Mouse (Mus musculus) embryonic facial prominence, embryonic 14.5 days (tissue): ENCODE data around the gene Klk15. TPM values are rescaled to one million over a fixed set of nuclear protein-coding genes. Genes with fewer than 3 reads are reported as not detected.
"Not testable (repeated sequence)": the region's sequence is repeated elsewhere in the genome, so short reads cannot be mapped to it uniquely, and the experiment has no call there.

Source experiments
- ATAC-seq: fragments of 200-750 bp; cut with Nextera tagmentation; 2 replicates; pipeline ENCODE4 v1.8.0; 2017; ENCODE audit warnings: low read depth, moderate number of reproducible peaks, moderate TSS enrichment
- DNase-seq: peaks from one replicate; pipeline ENCODE4 v3.0.0-alpha.2; 2015; ENCODE audit warnings: low spot score
- H3K27ac ChIP-seq: fragments of 300-500 bp; sonication (generic); replicated peaks from 2 replicates; pipeline ENCODE4 v1.5.1; 2014; ENCODE audit warnings: low read depth, mild to moderate bottlenecking, low read length, moderate library complexity
- H3K27me3 ChIP-seq: fragments of 300-500 bp; sonication (generic); replicated peaks from 2 replicates; pipeline ENCODE4 v1.6.1; 2014; ENCODE audit warnings: low read length; ENCODE audit not compliant: control insufficient read depth, insufficient read depth
- H3K36me3 ChIP-seq: fragments of 300-500 bp; sonication (generic); 2 replicates; pipeline ENCODE4 v1.6.1; 2014; ENCODE audit warnings: low read length, mixed read lengths; ENCODE audit not compliant: control insufficient read depth, insufficient read depth
- H3K4me1 ChIP-seq: fragments of 300-500 bp; sonication (generic); 2 replicates; pipeline ENCODE4 v1.6.1; 2014; ENCODE audit warnings: antibody characterized with exemption, low read length; ENCODE audit not compliant: control insufficient read depth, insufficient read depth
- H3K4me2 ChIP-seq: fragments of 300-500 bp; sonication (generic); 2 replicates; pipeline ENCODE4 v1.6.1; 2014; ENCODE audit warnings: low read depth, mild to moderate bottlenecking, low read length, moderate library complexity, mixed read lengths
- H3K4me3 ChIP-seq: fragments of 300-500 bp; sonication (generic); 2 replicates; pipeline ENCODE4 v1.5.1; 2014; ENCODE audit warnings: low read depth, mild to moderate bottlenecking, low read length
- H3K9ac ChIP-seq: fragments of 300-500 bp; sonication (generic); 2 replicates; pipeline ENCODE4 v1.6.1; 2014; ENCODE audit warnings: low read depth, mild to moderate bottlenecking, low read length, moderate library complexity, mixed read lengths
- H3K9me3 ChIP-seq: fragments of 300-500 bp; sonication (generic); 2 replicates; pipeline ENCODE4 v1.6.1; 2016; ENCODE audit warnings: low read length; ENCODE audit not compliant: control insufficient read depth
- WGBS: fragments of 180-500 bp; shearing (Covaris S2); extraction: QIAGEN DNeasy Blood & Tissue Kit; methylation state at CpG from one replicate; pipeline ENCODE4 v1.1.7; 2014; 5-methylcytosine and 5-hydroxymethylcytosine counted together
- polyA plus RNA-seq: library from polyadenylated mRNA; unstranded; fragments of >200 nt; fragmentation: Nextera tagmentation; extraction: Ambion mirVana; gene quantifications from 2 replicates; pipeline ENCODE4 v1.2.1, GENCODE M21; 2014

The Klk15 gene
- polyA plus RNA-seq, 1 experiment from 2014 or later = not detected

GRCm38 (mm10) chr7:43950364-43950763 lies 16.8 kb downstream of the Klk15 start, which contains the start of gene Klk1b8:
Gene Klk1b8 (plus strand): TSS chr7:43950664.
- DNase-seq (no peak), ATAC-seq (no peak)
- Histone ChIP-seq H3K27me3 (no peaks in the 10 kb centered on the region), H3K4me1 (no peaks in the 10 kb centered on the region), H3K9ac (no peak within 1 kb of the TSS), H3K27ac (no peak within 1 kb of the TSS), H3K36me3 (no peaks in the 10 kb centered on the region), H3K4me2 (no peak within 1 kb of the TSS), H3K4me3 (no peak within 1 kb of the TSS), H3K9me3 (no peaks in the 10 kb centered on the region)
- WGBS = 87% methylated on average over 2 of the region's 2 CpGs

GRCm38 (mm10) chr7:43952703-43953102 lies 19.2 kb downstream of the Klk15 start:
- Histone ChIP-seq H3K4me3 (no peak overlapping the region), H3K27ac (no peak overlapping the region), H3K4me1 (no peaks in the 10 kb centered on the region), H3K9ac (no peak overlapping the region), H3K36me3 (no peaks in the 10 kb centered on the region), H3K9me3 (no peaks in the 10 kb centered on the region), H3K4me2 (no peak overlapping the region), H3K27me3 (no peaks in the 10 kb centered on the region)
- no peak for DNase-seq
- 59% methylated on average over 4 of the region's 4 CpGs for WGBS
- no peak for ATAC-seq

- WGBS = 67% methylated on average over 3 of the region's 3 CpGs
- no peaks in the 10 kb centered on the region for H3K36me3 ChIP-seq
- H3K4me3 ChIP-seq = no peak within 1 kb of the TSS
- no peak within 1 kb of the TSS for H3K4me2 ChIP-seq
- no peak within 1 kb of the TSS for H3K9ac ChIP-seq
- no peak within 1 kb of the TSS for H3K27ac ChIP-seq
- ATAC-seq = no peak
- no peak for DNase-seq
- no peaks in the 10 kb centered on the region for H3K4me1 ChIP-seq
- H3K9me3 ChIP-seq = no peaks in the 10 kb centered on the region
- no peaks in the 10 kb centered on the region for H3K27me3 ChIP-seq
These were observed 32.9 kb downstream of the Klk15 start, which contains the start of gene Klk1b1 for GRCm38 (mm10) chr7:43966451-43966850. Gene Klk1b1 (plus strand): TSS chr7:43966751.

DNA sequence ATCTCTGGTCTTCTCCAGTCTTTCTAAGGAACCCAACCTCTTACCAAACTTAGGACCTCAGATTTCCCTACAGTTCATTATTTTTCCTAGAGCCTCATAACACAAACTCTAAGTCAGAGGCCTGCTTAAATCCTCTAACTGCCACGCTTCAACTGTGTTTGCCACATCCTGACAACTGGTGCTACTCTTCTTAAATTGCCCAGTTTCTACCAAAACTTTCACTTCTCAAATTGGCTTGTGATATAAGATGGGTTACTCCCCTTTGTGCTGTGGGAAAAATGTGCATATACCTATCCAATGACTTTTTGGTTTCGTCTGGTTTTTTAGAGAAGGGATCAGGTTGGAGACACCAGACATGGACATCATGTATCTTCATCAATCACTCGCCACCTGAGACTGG lies 33.5 kb downstream of the Klk15 start:
- no peak overlapping the region for H3K9ac ChIP-seq
- no peak overlapping the region for H3K4me3 ChIP-seq
- DNase-seq (no peak), ATAC-seq (no peak)
- WGBS = 79% methylated on average over 3 of the region's 3 CpGs
- H3K4me2 ChIP-seq = no peak overlapping the region
- no peaks in the 10 kb centered on the region for H3K36me3 ChIP-seq
- H3K27me3 ChIP-seq = no peaks in the 10 kb centered on the region
- H3K9me3 ChIP-seq = no peaks in the 10 kb centered on the region
- H3K4me1 ChIP-seq = no peaks in the 10 kb centered on the region
- H3K27ac ChIP-seq = no peak overlapping the region

DNA sequence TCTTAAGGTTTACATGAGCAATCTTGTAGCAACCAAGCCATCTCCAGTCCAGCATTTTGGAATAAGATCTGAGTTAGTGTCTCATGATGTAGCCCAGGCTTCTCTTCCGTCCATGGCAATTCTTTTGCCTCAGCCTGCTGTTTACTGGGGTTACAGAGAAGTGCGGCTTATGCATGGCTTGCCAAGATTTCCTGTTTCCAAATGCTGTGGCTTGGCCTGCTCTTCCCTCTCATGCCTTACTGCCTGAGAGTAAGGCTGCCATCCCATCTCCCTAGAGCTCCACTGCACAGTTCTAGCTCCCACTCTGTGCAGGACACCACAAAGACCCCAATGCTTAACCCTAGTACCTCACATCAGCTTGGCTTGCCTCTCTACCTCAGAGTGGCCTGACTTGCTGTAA lies 34.1 kb downstream of the Klk15 start:
- Histone ChIP-seq H3K4me1 (no peaks in the 10 kb centered on the region), H3K36me3 (no peaks in the 10 kb centered on the region), H3K9me3 (no peaks in the 10 kb centered on the region), H3K4me2 (no peak overlapping the region), H3K27me3 (no peaks in the 10 kb centered on the region), H3K9ac (no peak overlapping the region), H3K4me3 (no peak overlapping the region), H3K27ac (no peak overlapping the region)
- WGBS = 62% methylated on average over 2 of the region's 2 CpGs
- no peak for ATAC-seq
- DNase-seq = no peak

DNA sequence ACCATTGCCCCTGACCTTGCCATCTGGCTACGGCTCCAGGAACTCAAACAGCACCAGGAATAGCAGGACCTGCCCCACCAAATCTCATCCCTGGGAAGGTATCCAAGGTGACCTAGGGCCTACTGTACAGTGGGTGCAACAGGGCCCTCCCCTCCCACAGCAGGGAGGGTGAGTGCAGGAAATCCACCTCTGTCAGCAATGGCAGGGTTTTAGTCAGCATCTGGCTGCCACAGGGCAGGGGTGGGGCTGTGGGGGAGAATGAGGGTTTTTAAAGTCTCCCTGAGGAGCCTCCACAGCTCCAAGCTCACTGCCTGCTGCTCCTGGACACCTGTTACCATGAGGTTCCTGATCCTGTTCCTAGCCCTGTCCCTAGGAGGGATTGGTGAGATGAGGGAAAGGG lies 42.2 kb downstream of the Klk15 start, which contains the start of gene Klk1b9:
Gene Klk1b9, plus strand, starts transcription at position 301 of the 400 bp plus-strand sequence.
- H3K36me3 ChIP-seq, H3K9me3 ChIP-seq, H3K27ac ChIP-seq, H3K9ac ChIP-seq, H3K4me2 ChIP-seq, ATAC-seq, H3K4me1 ChIP-seq, H3K4me3 ChIP-seq, H3K27me3 ChIP-seq, DNase-seq: not testable (repeated sequence)
- 88% methylated on average over 1 of the region's 1 CpGs for WGBS

DNA sequence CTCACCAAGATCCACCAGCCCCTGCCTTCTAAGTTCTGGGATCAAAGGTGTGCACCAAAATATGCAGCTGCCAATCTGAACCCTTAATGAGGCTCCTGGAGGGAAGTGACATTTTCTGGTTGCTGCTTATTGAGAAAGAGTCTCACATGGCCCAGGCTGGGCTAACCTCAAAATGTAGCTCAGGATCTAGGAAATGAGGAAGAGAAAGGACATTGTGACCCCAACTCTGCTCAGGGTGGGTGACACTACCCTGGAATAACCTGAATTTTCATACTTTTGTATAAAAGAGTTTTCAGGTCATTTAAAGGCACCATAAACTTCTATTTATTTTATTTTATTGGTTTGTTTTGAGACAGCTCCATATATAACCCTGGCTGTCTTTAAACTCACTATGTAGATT lies 52.1 kb downstream of the Klk15 start:
- no peak for DNase-seq
- Histone ChIP-seq H3K27me3 (no peaks in the 10 kb centered on the region), H3K4me1 (no peaks in the 10 kb centered on the region), H3K9ac (no peak overlapping the region), H3K4me2 (no peak overlapping the region), H3K9me3 (no peaks in the 10 kb centered on the region), H3K27ac (no peak overlapping the region), H3K4me3 (no peak overlapping the region), H3K36me3 (no peaks in the 10 kb centered on the region)
- ATAC-seq = no peak

Other genes starting within 250 kb of the Klk15 start
- gene Klk14, start 243.3 kb upstream of the Klk15 start, polyA plus RNA-seq = 0.22 TPM in 1 of 2 replicates, not detected in the other
- 1.8 and 3.0 TPM in 2 replicates for gene Klk13, start 221.2 kb upstream of the Klk15 start, polyA plus RNA-seq
- gene Klk12, start 164.8 kb upstream of the Klk15 start, polyA plus RNA-seq = 0.37 and 0.65 TPM in 2 replicates
- gene Klk11, start 159.1 kb upstream of the Klk15 start, polyA plus RNA-seq = 3.2 and 5.3 TPM in 2 replicates
- 8.8 and 17.2 TPM in 2 replicates for gene Klk10, start 152.7 kb upstream of the Klk15 start, polyA plus RNA-seq
- 0.28 and 0.49 TPM in 2 replicates for gene Klk9, start 141.8 kb upstream of the Klk15 start, polyA plus RNA-seq
- gene Klk8, start 136.2 kb upstream of the Klk15 start, polyA plus RNA-seq = 25.7 and 27.4 TPM in 2 replicates
- gene Klk7, start 122.4 kb upstream of the Klk15 start, polyA plus RNA-seq = 1.1 and 1.6 TPM in 2 replicates
- gene Klk6, start 109.2 kb upstream of the Klk15 start, polyA plus RNA-seq = 0.18 and 0.42 TPM in 2 replicates
- gene Klk5, start 91.8 kb upstream of the Klk15 start, polyA plus RNA-seq = 1.3 and 1.6 TPM in 2 replicates
- gene Klk4, start 52.6 kb upstream of the Klk15 start, polyA plus RNA-seq = 0.14 TPM in 1 of 2 replicates, not detected in the other
- not detected in 2 replicates for gene Klk1b8, start 16.9 kb downstream of the Klk15 start, polyA plus RNA-seq
- not detected in 2 replicates for gene Klk1b1, start 33.0 kb downstream of the Klk15 start, polyA plus RNA-seq
- gene Klk1b9, start 42.3 kb downstream of the Klk15 start, polyA plus RNA-seq = not detected in 2 replicates
- gene Klk1b11, start 62.1 kb downstream of the Klk15 start, polyA plus RNA-seq = not detected in 2 replicates
- 1.2 and 2.2 TPM in 2 replicates for gene Klk1b26, start 78.4 kb downstream of the Klk15 start, polyA plus RNA-seq
- gene Klk1b27, start 118.5 kb downstream of the Klk15 start, polyA plus RNA-seq = not detected in 2 replicates
- not detected in 2 replicates for gene Klk1b21, start 168.6 kb downstream of the Klk15 start, polyA plus RNA-seq
- gene Klk1b22, start 178.9 kb downstream of the Klk15 start, polyA plus RNA-seq = not detected in 2 replicates
- gene Klk1b16, start 203.0 kb downstream of the Klk15 start, polyA plus RNA-seq = not detected in 2 replicates